Mouse (Mus musculus) intestine, postnatal 0 days (tissue): ENCODE data around the gene Fam136a. TPM values are rescaled to one million over a fixed set of nuclear protein-coding genes. Genes with fewer than 3 reads are reported as not detected.

Experiments
- ATAC-seq: fragments of 200-750 bp; cut with Nextera tagmentation; 2 replicates; pipeline ENCODE4 v1.8.0; 2017; ENCODE audit warnings: mild to moderate bottlenecking, moderate TSS enrichment, moderate library complexity
- H3K27ac ChIP-seq: fragments of 300-500 bp; sonication (generic); 2 replicates; pipeline ENCODE4 v1.5.1; 2014; ENCODE audit warnings: mild to moderate bottlenecking, low read depth, low read length, moderate library complexity
- H3K27me3 ChIP-seq: fragments of 300-500 bp; sonication (generic); replicated peaks from 2 replicates; pipeline ENCODE4 v1.6.1; 2014; ENCODE audit warnings: low read length, mixed read lengths; ENCODE audit not compliant: control insufficient read depth, insufficient read depth
- H3K36me3 ChIP-seq: fragments of 300-500 bp; sonication (generic); 2 replicates; pipeline ENCODE4 v1.6.1; 2014; ENCODE audit warnings: mild to moderate bottlenecking, moderate library complexity; ENCODE audit not compliant: control insufficient read depth, insufficient read depth
- H3K4me1 ChIP-seq: fragments of 300-500 bp; sonication (generic); replicated peaks from 2 replicates; pipeline ENCODE4 v1.6.1; 2014; ENCODE audit warnings: antibody characterized with exemption, low read length, mixed read lengths; ENCODE audit not compliant: control insufficient read depth, insufficient read depth
- H3K4me2 ChIP-seq: fragments of 300-500 bp; sonication (generic); replicated peaks from 2 replicates; pipeline ENCODE4 v1.6.1; 2014; ENCODE audit warnings: low read depth, mild to moderate bottlenecking, moderate library complexity
- H3K4me3 ChIP-seq: fragments of 300-500 bp; sonication (generic); 2 replicates; pipeline ENCODE4 v1.5.1; 2014; ENCODE audit warnings: low read depth, low read length
- H3K9ac ChIP-seq: fragments of 300-500 bp; sonication (generic); 2 replicates; pipeline ENCODE4 v1.6.1; 2014; ENCODE audit warnings: mild to moderate bottlenecking, low read depth, low read length
- H3K9me3 ChIP-seq: fragments of 300-500 bp; sonication (generic); 2 replicates; pipeline ENCODE4 v1.6.1; 2016; ENCODE audit warnings: mixed run types; ENCODE audit not compliant: control insufficient read depth
- CTCF ChIP-seq: sonication (generic); IDR thresholded peaks from 2 replicates; pipeline ENCODE4 v1.5.1; 2016; ENCODE audit warnings: low read depth, mild to moderate bottlenecking, control low read depth, antibody characterized with exemption, moderate library complexity
- WGBS: fragments of 180-500 bp; shearing (Covaris S2); extraction: QIAGEN DNeasy Blood & Tissue Kit; methylation state at CpG from one replicate; pipeline ENCODE4 v1.1.7; 2014; 5-methylcytosine and 5-hydroxymethylcytosine counted together
- polyA plus RNA-seq: library from polyadenylated mRNA; unstranded; fragments of >200 nt; fragmentation: Nextera tagmentation; extraction: Ambion mirVana; gene quantifications from 2 replicates; pipeline ENCODE4 v1.2.1, GENCODE M21; 2015

Fam136a gene
- polyA plus RNA-seq, 1 experiment from 2014 or later = 65.8 TPM

DNA sequence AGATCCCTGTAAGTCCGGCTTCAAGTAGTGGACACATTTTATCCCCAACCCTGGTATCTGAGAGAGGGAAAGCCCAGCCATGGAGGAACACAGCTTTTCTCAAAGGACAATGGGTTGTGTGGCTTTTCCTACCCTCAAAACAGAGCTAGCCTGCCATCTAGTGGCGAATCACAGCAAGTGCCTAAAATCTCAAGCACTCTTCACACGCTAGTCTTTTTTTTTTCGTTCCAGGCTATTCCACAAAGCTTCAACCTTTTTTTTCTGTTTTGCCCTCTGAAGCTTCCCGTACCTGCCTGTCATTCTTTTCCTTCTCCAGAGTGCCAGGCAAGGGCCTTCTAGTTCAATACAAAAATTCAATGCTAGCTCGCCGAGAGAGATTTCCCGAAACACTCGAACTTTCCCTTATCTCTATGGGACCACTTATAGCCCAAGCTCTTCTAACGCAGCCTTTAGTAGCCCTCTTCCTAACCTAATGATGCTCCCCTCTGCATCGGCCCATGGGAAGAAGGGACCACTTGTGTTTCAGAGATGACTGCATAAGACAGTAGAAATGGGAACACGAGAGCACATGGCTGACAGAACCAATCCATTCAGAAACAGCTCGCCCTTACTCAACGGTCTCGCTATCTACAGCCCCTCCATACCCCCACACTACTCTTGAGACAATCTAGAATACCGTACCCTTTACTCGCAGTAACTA lies 854 bp upstream of the Fam136a start:
- no peaks in the 10 kb centered on the region for H3K4me1 ChIP-seq
- ATAC-seq = no peak; the same call in 1 of the 2 replicates
- H3K27me3 ChIP-seq = no peaks in the 10 kb centered on the region
- peak; percentile 96 for TF ChIP-seq CTCF
- peak overlapping the region; percentile 54 for H3K9ac ChIP-seq
- H3K4me2 ChIP-seq = peak overlapping the region; percentile 98
- H3K9me3 ChIP-seq = no peaks in the 10 kb centered on the region
- under 1% methylated on average over 17 of the region's 17 CpGs for WGBS
- H3K27ac ChIP-seq = no peak overlapping the region
- H3K4me3 ChIP-seq = peak overlapping the region; percentile 58
- H3K36me3 ChIP-seq = peaks cover 6% of the 10 kb centered on the region; the same call in 1 of the 2 replicates

DNA sequence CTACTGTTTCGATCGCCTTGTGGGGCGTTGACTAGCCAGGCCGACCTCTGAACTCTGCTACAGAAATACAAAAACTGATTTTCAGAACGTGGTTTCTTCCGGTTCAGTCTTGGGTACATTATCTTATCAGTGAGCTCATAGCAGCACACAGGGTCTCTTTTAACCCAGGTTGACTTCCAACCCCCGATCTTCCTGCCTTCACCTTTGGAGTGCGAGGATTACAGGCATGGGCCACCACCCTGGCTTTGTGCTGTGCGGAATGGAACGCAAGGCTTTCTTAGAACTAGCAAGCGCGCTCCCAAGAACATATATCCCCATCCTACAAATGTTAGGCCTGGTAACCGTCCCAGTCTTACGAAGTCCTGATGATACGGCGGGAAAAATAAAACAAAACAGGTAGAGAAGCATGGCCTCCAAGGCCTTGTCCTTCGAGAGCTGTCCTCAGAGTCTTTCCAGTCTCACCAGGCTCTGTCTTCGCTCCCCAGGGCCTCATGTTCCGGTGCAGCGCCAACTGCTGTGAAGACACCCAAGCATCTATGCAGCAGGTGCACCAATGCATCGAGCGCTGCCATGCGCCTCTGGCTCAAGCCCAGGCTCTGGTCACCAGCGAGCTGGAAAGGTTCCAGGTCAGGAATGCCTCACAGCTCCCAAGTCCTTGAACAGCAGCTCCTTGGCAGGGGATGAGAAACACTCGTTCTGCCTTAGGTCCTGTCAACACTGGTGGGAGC lies 843 bp downstream of the Fam136a start:
- H3K27ac ChIP-seq = peak overlapping the region; percentile 90
- peak; percentile 67; the same call in 1 of the 2 replicates for ATAC-seq
- peak overlapping the region; percentile 71 for H3K9ac ChIP-seq
- WGBS = 26% methylated on average over 25 of the region's 25 CpGs
- peak overlapping the region; percentile 58 for H3K4me3 ChIP-seq
- H3K36me3 ChIP-seq = peaks cover 6% of the 10 kb centered on the region; the same call in 1 of the 2 replicates
- no peaks in the 10 kb centered on the region for H3K27me3 ChIP-seq
- peak overlapping the region; percentile 98 for H3K4me2 ChIP-seq
- H3K9me3 ChIP-seq = no peaks in the 10 kb centered on the region
- H3K4me1 ChIP-seq = peaks cover 4% of the 10 kb centered on the region; the same call in 1 of the 2 replicates
- TF ChIP-seq CTCF = no peak

DNA sequence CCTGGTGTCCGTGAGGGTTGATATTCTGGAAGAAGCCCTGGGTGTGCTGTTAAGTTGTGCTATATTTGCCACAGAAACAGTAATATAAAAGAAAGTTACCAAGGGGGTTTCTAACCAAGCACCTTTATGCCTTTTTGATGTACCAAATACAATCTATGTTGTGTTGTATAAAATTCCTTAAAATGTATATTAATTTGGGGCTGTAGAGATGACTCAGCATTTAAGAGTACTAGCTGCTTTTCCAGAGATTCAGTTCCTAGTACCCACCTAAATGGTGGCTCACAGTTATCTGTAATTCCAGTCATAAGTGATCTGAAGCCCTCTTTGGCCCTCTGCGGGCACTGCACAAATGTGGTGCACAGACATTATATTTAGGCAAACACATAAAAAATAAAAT lies 1.4 kb downstream of the Fam136a start:
- Histone ChIP-seq H3K4me3 (no peak overlapping the region), H3K4me2 (peak overlapping the region; percentile 98), H3K36me3 (peaks cover 6% of the 10 kb centered on the region; the same call in 1 of the 2 replicates), H3K9ac (no peak overlapping the region), H3K27me3 (no peaks in the 10 kb centered on the region), H3K4me1 (peaks cover 4% of the 10 kb centered on the region; the same call in 1 of the 2 replicates), H3K27ac (no peak overlapping the region; the same call in 1 of the 2 replicates), H3K9me3 (no peaks in the 10 kb centered on the region)
- TF ChIP-seq CTCF = no peak
- no peak for ATAC-seq
- 64% methylated on average over 2 of the region's 2 CpGs for WGBS

DNA sequence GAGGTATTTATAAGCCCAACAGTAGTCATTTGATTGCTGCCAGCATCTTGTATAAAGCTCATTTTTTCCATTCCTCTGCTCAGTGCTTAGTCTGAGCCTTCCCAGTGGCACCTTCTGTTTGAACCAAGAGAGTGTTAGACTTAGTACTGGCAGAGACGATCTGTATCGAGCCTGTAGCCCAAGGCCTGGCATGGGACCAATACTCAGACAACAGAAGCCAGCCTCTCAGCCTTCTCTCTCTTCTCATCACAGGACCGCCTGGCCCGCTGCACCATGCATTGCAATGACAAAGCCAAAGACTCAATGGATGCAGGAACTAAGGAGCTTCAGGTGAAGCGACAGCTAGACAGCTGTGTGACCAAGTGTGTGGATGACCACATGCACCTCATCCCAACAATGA lies 3.0 kb downstream of the Fam136a start:
- no peak overlapping the region for H3K4me3 ChIP-seq
- no peak overlapping the region for H3K9ac ChIP-seq
- H3K36me3 ChIP-seq = peaks cover 6% of the 10 kb centered on the region; the same call in 1 of the 2 replicates

DNA sequence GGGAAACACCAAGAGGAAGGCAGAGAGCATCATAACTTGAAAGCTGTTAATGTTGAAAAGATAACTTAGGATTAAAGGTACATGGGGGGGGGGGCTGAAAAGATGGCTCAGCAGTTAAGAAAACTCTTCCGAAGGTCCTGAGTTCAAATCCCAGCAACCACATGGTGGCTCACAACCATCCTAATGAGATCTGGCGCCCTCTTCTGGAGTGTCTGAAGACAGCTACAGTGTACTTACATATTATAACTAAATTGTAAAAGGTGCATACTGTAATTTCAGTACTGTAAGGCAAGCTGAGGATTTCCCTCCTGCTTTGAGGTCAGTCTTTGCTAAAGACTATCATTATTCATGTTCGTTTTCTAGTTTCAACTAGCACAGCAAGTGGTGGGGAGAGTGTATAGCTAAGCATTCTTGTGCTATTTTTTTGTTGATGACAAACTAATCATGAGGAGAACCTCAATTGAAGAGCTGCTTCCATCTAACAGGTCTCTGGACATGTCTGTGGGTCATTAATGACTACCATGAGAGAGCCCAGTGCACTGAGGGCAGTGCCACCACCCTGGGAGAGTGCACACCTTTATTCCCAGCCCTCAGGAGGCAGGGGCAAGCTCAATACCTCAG lies 4.8 kb downstream of the Fam136a start:
- Histone ChIP-seq H3K9ac (no peak overlapping the region), H3K4me1 (peaks cover 8% of the 10 kb centered on the region), H3K27ac (peak overlapping the region; percentile 78; the same call in 1 of the 2 replicates), H3K27me3 (no peaks in the 10 kb centered on the region), H3K36me3 (peaks cover 6% of the 10 kb centered on the region; the same call in 1 of the 2 replicates), H3K4me3 (no peak overlapping the region; the same call in 1 of the 2 replicates), H3K4me2 (peak overlapping the region; percentile 71), H3K9me3 (no peaks in the 10 kb centered on the region)
- TF ChIP-seq CTCF = peak; percentile 62
- ATAC-seq = no peak
- WGBS = 68% methylated on average over 3 of the region's 3 CpGs

More for the DNA sequence above, 3.0 kb downstream of the Fam136a start:
- 85% methylated on average over 5 of the region's 5 CpGs for WGBS
- H3K27me3 ChIP-seq = no peaks in the 10 kb centered on the region
- no peak for TF ChIP-seq CTCF
- no peaks in the 10 kb centered on the region for H3K9me3 ChIP-seq
- peaks cover 8% of the 10 kb centered on the region for H3K4me1 ChIP-seq
- H3K27ac ChIP-seq = no peak overlapping the region
- no peak overlapping the region for H3K4me2 ChIP-seq
- ATAC-seq = no peak
